Mouse (Mus musculus) forebrain, embryonic 11.5 days (tissue): ENCODE measurements at regions not wholly inside any gene's neighbourhood (a gene's known extent, or its start where the extent isn't known, plus 50 kb on each side); places are given as distances from the start of the nearest gene placed in this dataset.
"Not testable (repeated sequence)": the region's sequence is repeated elsewhere in the genome, so short reads cannot be mapped to it uniquely, and the experiment has no call there.

Source experiments
- ATAC-seq: fragments of 200-750 bp; cut with Nextera tagmentation; replicated peaks from 2 replicates; pipeline ENCODE4 v1.8.0; 2017; ENCODE audit warnings: moderate TSS enrichment; ENCODE audit not compliant: low FRiP score
- DNase-seq: peaks from one replicate; pipeline ENCODE4 v3.0.0-alpha.2; 2017; ENCODE audit warnings: low spot score
- H3K27ac ChIP-seq: fragments of 300-500 bp; sonication (generic); 2 replicates; pipeline ENCODE4 v1.5.1; 2014; ENCODE audit warnings: low read depth, low read length
- H3K27me3 ChIP-seq: fragments of 300-500 bp; sonication (generic); 2 replicates; pipeline ENCODE4 v1.6.1; 2014; ENCODE audit warnings: mild to moderate bottlenecking, low read length, mixed read lengths; ENCODE audit not compliant: control insufficient read depth, insufficient read depth
- H3K36me3 ChIP-seq: fragments of 300-500 bp; sonication (generic); 2 replicates; pipeline ENCODE4 v1.6.1; 2014; ENCODE audit warnings: mild to moderate bottlenecking, low read length, moderate library complexity, mixed read lengths; ENCODE audit not compliant: control insufficient read depth, insufficient read depth
- H3K4me1 ChIP-seq: fragments of 300-500 bp; sonication (generic); replicated peaks from 2 replicates; pipeline ENCODE4 v1.6.1; 2014; ENCODE audit warnings: low read length, mixed read lengths; ENCODE audit not compliant: control insufficient read depth, insufficient read depth
- H3K4me2 ChIP-seq: fragments of 300-500 bp; sonication (generic); 2 replicates; pipeline ENCODE4 v1.6.1; 2014; ENCODE audit warnings: low read depth, mild to moderate bottlenecking, low read length, moderate library complexity, mixed read lengths; ENCODE audit not compliant: severe bottlenecking
- H3K4me3 ChIP-seq: fragments of 300-500 bp; sonication (generic); 2 replicates; pipeline ENCODE4 v1.5.1; 2014; ENCODE audit warnings: low read depth, low read length
- H3K9ac ChIP-seq: fragments of 300-500 bp; sonication (generic); 2 replicates; pipeline ENCODE4 v1.6.1; 2014; ENCODE audit warnings: low read length
- H3K9me3 ChIP-seq: fragments of 300-500 bp; sonication (generic); 2 replicates; pipeline ENCODE4 v1.6.1; 2016; ENCODE audit warnings: low read length, mixed read lengths; ENCODE audit not compliant: control insufficient read depth
- WGBS: fragments of 180-500 bp; shearing (Covaris S2); extraction: QIAGEN DNeasy Blood & Tissue Kit; methylation state at CpG from one replicate; pipeline ENCODE4 v1.1.7; 2014; 5-methylcytosine and 5-hydroxymethylcytosine counted together

DNA sequence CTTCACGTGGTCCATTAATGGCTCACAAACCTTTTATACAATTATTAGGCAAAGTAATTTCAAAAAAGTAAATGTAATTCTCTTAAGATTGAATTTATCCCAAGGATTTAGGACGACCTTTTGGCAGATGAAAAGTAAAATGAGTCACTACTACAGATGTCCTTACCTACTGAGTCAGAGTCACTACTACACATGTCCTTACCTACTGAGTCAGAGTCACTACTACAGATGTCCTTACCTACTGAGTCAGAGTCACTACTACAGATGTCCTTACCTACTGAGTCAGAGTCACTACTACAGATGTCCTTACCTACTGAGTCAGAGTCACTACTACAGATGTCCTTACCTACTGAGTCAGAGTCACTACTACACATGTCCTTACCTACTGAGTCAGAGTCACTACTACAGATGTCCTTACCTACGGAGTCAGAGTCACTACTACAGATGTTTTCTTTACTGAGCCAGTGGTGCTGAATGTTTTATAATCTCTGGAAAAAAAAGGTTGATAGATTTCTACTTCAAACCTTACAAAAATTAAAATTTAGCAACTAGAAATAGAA, 169.4 kb upstream of the Akr1e1 start:
- not testable (repeated sequence) for H3K36me3 ChIP-seq, DNase-seq, H3K4me2 ChIP-seq, H3K9ac ChIP-seq, H3K4me1 ChIP-seq, H3K9me3 ChIP-seq, ATAC-seq, H3K4me3 ChIP-seq, H3K27ac ChIP-seq, H3K27me3 ChIP-seq
- 84% methylated on average over 3 of the region's 3 CpGs for WGBS

DNA sequence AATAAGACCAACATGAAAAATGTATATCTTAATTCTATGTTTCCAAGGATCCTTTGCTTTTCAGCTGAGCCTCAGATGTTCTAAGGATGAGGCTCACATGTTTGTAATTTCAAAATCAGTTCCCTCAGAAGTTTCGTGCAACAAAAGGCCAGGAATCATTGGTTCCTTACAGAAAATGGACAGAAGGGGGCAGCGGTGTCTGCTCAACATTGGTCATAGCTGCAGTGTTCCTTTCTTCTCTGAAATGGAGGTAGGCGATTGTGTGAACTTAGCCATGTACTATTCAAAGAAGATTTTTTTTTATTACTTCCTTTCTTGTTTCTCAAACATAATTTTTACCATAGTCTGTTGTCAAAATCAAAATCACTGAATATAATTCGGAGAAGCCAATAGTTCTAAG, 167.9 kb upstream of the Akr1e1 start:
- Histone ChIP-seq H3K27me3 (no peaks in the 10 kb centered on the region), H3K4me3 (no peak overlapping the region), H3K4me2 (no peak overlapping the region), H3K9me3 (no peaks in the 10 kb centered on the region), H3K27ac (no peak overlapping the region), H3K9ac (no peak overlapping the region), H3K36me3 (no peaks in the 10 kb centered on the region), H3K4me1 (no peaks in the 10 kb centered on the region)
- ATAC-seq (0 out of 2 replicates have a peak, but pooled peaks have one; percentile 44), DNase-seq (peak; percentile 55)
- 35% methylated on average over 4 of the region's 4 CpGs for WGBS

DNA sequence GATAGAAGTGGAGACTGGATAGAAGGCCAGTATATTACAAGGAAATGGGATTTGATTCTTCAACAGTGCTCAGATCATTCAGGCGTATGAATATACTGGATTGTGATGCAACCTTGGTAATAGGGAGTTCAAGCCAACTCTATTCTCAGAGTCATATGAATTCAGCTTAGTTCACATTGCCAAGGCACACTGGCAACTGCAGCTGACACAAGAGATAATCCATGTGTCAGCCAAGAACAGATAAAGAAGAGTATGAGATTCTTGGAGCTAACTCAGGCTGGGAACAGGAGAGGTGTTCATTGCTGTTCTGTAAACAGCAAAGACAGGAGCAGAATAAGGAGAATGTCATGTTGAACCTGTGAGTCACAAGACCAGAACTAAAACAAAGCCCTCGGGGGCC, 163.3 kb upstream of the Akr1e1 start:
- WGBS, result 87% methylated on average over 2 of the region's 2 CpGs
- DNase-seq (no peak), ATAC-seq (no peak)

DNA sequence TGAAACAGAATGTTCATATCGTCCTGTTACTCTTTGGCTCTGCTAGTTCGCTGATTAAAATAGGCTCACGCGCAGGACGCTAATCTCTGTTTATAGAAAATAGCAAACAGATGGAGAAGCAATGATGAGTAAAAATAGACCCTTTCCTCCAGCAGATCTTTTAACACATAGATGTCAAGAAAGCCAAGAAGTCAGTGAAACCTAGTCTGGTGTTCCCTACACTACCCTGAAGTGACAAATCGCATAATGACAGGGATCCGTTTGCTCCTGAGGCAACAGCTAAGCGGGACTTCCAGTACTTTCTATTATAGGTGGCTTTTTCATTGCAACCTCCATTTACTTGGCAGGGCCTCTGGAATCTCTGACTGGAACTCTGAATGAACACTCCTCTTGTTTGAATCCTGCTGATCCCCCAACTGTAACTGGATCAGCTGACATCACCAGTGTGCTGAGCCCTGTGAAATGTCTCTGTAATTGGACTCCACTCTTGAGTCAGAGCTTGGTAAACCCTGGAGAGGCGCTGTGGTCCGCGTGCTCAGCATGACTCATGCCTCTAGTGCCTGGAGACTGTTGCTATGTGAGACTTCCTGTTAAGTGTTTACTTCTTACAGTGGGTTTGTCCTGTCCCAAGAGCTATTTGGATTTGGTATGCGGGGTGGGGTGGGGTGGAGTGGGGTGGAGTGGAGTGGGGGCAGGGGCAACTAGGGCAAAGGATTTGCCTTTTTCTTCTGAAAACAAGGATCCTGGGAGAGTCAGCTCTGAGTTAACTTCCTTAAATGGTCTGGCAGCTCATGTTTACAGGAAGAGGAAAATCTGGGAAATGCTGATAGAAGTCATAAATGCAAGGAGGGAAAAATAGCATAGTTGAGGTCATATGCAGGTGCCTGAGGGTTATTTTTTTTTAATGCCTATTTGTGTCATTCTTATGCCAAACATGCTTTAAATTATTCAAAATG, 162.4 kb upstream of the Akr1e1 start:
- H3K9me3 ChIP-seq, result no peaks in the 10 kb centered on the region
- ATAC-seq (peak; percentile 97), DNase-seq (peak; percentile 69)
- H3K27ac ChIP-seq, result no peak overlapping the region
- H3K36me3 ChIP-seq, result no peaks in the 10 kb centered on the region
- H3K4me2 ChIP-seq, result no peak overlapping the region
- WGBS, result 47% methylated on average over 12 of the region's 12 CpGs
- H3K4me3 ChIP-seq, result no peak overlapping the region
- H3K4me1 ChIP-seq, result no peaks in the 10 kb centered on the region
- no peak overlapping the region for H3K9ac ChIP-seq
- H3K27me3 ChIP-seq, result no peaks in the 10 kb centered on the region

More for the DNA sequence above, 163.3 kb upstream of the Akr1e1 start:
- Histone ChIP-seq H3K27ac (no peak overlapping the region), H3K4me1 (no peaks in the 10 kb centered on the region), H3K9me3 (no peaks in the 10 kb centered on the region), H3K27me3 (no peaks in the 10 kb centered on the region), H3K4me2 (no peak overlapping the region), H3K4me3 (no peak overlapping the region), H3K36me3 (no peaks in the 10 kb centered on the region), H3K9ac (no peak overlapping the region)

DNA sequence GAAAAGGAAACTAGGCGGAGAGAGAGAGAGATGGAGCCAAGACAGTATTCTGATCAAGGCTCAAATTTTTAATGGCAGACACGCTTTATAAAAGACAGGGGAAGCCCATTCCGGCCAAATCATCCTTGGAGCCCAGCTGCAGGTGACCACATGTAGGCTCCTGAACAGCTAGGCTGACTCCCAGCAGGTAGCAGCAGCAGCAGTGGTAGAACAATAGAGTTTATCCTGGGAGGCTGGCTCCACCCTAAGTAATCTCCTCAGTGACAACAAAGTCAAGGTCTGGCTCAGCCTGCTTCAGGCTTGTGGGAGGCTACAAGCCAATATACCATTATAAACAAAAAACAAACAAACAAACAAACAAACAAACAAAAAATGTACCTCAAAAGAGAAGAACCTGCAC, 151.0 kb upstream of the Akr1e1 start:
- Histone ChIP-seq H3K4me2 (no peak overlapping the region), H3K4me3 (no peak overlapping the region), H3K27ac (no peak overlapping the region), H3K36me3 (no peaks in the 10 kb centered on the region), H3K9me3 (no peaks in the 10 kb centered on the region), H3K9ac (no peak overlapping the region), H3K27me3 (no peaks in the 10 kb centered on the region), H3K4me1 (no peaks in the 10 kb centered on the region)
- 35% methylated on average over 3 of the region's 3 CpGs for WGBS
- ATAC-seq (no peak), DNase-seq (no peak)

DNA sequence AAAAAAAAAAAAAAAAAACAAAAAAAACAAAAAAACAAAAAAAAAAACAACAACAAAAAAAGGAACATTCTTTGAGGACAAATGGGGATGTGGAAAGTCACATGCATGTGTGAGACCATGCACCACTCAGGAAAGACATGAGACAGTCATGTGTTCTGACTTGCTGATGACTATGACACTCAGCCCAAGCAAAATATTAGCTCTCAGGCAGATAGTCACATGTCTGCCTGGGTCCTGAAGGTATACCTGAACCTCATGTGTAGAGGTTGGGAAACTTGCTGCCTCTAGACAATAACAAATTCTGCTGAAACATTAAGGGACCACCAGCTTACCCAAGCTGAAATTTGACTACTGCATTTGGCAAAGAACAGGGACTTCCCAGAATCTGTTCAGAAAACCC, 147.6 kb upstream of the Akr1e1 start:
- Histone ChIP-seq H3K4me1 (no peaks in the 10 kb centered on the region), H3K4me2 (no peak overlapping the region), H3K9me3 (no peaks in the 10 kb centered on the region), H3K9ac (no peak overlapping the region), H3K4me3 (no peak overlapping the region), H3K27ac (no peak overlapping the region), H3K27me3 (no peaks in the 10 kb centered on the region), H3K36me3 (no peaks in the 10 kb centered on the region)
- no peak; the same call in 1 of the 2 replicates for ATAC-seq
- no peak for DNase-seq

DNA sequence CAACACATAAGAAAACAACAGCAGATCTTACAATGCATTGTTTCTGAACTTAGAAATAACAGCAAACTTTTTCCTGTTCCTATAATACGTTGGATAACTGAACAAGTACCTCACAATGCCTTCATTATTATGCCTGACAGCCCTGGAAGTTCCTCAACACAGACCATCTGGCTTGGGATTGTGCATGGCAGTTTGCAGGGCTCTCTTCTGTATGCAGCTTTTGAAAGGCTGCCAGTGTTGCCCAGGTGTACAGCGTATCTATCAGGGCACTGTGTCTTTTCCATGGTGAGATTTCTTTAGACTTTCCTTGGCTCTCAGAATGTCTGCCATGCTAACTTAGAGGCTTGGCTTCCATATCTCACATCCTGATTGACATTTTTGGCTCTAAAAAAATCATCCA, 134.0 kb upstream of the Akr1e1 start:
- DNase-seq (no peak), ATAC-seq (no peak)
- Histone ChIP-seq H3K27me3 (no peaks in the 10 kb centered on the region), H3K4me3 (no peak overlapping the region), H3K4me2 (no peak overlapping the region), H3K9ac (no peak overlapping the region), H3K27ac (no peak overlapping the region), H3K36me3 (no peaks in the 10 kb centered on the region), H3K9me3 (no peaks in the 10 kb centered on the region), H3K4me1 (no peaks in the 10 kb centered on the region)
- 73% methylated on average over 2 of the region's 2 CpGs for WGBS

DNA sequence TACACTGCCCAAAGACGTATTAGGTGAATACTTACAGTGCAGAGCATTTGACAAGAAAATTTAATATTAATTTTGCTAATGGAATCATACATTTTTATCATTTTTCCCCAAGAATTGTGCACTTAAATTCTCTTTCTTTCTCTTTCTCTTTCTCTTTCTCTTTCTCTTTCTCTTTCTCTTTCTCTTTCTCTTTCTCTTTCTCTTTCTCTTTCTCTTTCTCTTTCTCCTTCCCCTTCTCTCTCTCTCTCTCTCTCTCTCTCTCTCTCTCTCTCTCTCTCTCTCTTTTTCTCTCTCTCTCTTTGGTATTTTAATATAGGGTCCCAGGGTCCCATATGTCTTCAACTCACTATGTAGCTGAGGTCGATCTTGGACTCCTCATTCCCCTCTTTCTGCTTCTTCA, 107.3 kb upstream of the Akr1e1 start:
- not testable (repeated sequence) for DNase-seq, H3K4me2 ChIP-seq, H3K4me1 ChIP-seq, H3K9me3 ChIP-seq, ATAC-seq, H3K4me3 ChIP-seq, H3K27me3 ChIP-seq, H3K9ac ChIP-seq, H3K27ac ChIP-seq, H3K36me3 ChIP-seq
- 86% methylated on average over 2 of the region's 2 CpGs for WGBS

DNA sequence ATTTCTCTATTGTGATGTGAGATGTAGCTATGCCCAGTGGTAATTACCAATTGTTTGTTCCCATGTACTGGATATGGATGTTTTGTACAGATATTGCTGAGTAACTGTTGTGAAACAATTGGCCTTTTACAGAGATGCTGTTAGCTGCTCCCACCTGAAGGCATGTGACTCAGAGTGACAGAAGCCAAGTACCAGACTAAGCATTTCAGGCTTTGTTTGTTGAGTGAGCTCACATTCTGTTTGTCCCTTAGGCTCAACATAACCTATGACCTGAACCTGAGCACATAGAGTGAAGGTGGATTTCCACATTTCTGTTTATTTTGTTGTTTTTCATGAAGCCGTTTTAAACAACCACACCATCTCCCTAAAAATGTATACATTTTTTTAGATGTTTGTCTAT, 105.8 kb upstream of the Akr1e1 start:
- H3K36me3 ChIP-seq, result no peaks in the 10 kb centered on the region
- H3K27ac ChIP-seq, result no peak overlapping the region
- no peak for ATAC-seq
- WGBS, result 89% methylated on average over 1 of the region's 1 CpGs
- H3K27me3 ChIP-seq, result no peaks in the 10 kb centered on the region
- DNase-seq, result no peak
- no peak overlapping the region for H3K9ac ChIP-seq
- H3K4me2 ChIP-seq, result no peak overlapping the region
- H3K4me1 ChIP-seq, result no peaks in the 10 kb centered on the region
- no peak overlapping the region for H3K4me3 ChIP-seq
- no peaks in the 10 kb centered on the region for H3K9me3 ChIP-seq
